Mouse (Mus musculus) CH12F3 (cell line): ENCODE results near the gene Ly9.

Experiments used
- in situ Hi-C: fragments of 300-500 bp; cut with MboI; formaldehyde crosslinking; loops from 2 replicates; pipeline ENCODE4 v1.14.3; 2020; ENCODE audit warnings: low sequenced_read_pairs

The Ly9 gene

DNA sequence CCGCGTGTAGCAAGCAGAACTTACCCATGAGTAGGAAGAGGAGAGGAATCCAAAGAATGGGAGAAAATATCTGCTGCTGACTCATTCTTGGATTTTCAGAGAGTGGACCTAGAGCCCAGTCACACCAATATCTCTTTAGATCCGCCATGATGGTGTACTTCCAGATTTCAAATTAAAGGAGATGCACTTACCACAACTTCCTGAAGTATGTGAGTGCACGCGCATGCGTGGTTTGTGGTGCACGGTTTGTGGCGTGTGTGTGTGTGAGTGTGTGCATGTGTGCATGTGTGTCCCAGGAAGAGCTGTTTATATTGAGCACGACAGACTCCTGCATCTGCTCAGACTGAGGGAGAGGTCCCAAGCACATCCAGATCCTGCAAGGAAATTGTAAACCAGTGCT, at the start of gene Ly9:
Ly9 (minus strand) TSS at position 235 of the 400 bp plus-strand sequence.
- in situ Hi-C loops, result no loop called here

DNA sequence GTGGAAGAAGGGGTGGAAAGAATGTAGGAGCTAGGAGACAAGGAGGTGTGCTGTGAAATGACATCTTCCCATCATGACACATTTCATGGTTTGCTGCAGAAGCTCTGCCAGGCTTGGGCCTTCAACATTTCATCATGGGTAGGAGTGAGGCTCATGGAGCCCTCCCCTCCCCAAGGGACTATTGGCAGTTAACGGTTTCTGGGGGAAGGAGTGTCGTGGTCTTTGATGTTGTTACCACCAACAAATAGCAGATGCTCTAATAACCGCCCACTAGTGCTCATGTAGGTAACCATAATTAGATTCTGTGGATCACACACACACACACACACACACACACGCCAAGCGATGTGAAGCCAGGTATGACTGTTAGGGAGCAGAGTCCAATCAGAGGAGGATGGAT, 45.5 kb upstream of the Ly9 start, which contains the start of gene Slamf7:
Slamf7 (minus strand) TSS at position 302 of the 400 bp plus-strand sequence.
- in situ Hi-C loops, result no loop called here

DNA sequence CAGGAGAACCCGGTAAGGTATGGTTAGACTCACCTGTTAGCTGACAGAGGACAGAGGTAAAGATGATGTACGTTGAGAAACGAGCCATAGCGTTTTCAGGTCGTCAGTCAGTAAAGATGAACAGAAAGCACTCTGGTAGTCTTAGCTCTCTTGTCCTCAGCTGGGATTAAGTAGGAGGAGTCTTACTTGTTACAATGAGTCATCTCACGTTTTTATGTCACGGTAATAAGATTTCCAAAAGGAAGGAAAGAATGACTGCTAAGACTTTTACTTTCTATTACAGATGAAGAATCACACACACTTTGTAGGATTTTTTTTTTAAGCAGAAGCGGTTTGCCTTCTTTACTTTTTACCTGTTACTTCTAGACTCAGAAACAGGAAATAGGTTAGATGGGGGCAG, 41.6 kb upstream of the Ly9 start:
- in situ Hi-C loops, result no loop called here

DNA sequence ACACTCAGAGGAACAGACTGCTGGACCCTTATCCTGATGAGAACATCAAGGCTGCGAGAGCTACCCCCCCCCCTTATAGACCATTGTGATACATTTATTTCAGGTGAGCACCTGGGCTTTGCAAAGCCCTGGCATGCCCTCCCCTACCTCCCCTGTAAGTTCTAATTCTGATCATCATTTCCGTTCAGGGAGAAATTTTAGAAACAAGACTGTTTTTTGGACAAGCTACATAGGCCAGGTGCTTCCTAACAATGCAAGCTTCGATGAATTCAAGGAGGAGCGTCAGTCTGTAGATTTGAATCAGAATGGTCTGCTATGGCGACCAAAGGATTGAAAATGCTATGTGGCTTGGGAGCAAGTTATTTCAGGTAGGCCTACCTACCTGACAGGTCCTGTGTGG, 40.5 kb upstream of the Ly9 start:
- in situ Hi-C loops, result no loop called here

DNA sequence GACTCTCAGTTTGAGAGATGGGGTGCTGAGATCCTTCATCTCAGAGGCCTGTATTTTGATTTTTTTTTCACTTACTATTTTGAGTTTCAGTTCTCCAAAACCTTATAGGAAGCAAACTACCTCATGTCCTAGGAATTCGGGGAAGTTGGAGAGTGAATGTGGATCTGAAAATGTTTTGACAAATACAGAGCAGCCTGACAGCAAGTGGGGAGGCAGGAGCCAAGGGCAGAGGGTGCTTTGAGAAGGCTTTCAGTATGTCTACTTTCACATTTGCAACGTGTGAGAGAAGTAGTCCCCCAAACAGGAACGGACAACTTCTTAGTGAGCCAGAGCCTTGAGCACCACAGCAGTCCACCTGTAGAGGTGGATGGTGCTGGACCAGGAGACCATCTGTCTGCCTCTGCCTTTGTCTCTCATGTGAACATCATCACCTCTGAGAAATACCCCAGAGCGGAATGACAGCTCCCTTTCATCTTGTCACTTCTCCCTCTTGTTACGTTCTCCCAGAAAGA, 39.3 kb upstream of the Ly9 start:
- in situ Hi-C loops, result no loop called here

DNA sequence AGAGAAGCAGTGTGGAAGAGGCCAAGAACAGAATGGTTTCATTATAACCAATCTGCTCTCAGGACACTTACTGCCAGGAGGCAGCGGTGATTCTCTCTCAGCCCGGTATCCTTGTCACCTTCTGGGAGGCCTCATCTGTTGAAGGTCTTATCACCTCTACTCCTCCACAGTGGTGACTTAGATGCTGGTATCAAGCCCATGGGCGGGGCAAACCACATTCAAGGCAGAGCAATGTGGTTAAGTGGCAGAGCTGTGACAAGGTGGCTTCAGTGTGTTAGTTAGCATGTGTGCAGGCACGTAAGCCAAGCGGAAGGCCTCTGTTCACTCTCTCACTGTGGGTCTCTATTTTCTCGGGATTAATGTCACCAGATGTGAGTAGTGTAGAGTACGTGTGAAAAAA, 36.4 kb upstream of the Ly9 start:
- in situ Hi-C loops, result no loop called here

DNA sequence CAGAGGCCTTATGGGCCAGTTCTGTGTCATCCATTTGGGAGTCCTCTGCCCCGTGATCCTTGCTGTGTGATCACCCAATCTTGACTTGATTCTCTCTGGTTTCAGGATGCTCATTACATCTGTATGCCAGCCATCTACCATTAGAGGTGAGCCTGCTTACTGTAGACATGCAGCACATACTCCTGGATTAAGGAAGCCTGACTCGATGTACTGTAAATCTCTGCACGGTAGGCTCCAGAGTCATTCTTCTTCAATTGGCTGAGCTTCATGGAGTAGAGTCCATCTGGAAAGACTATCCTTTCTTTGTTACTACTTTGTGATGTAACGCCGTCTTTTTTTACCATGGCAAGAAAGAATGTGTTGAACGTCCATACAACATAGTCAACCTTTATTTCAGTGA, 33.6 kb upstream of the Ly9 start:
- in situ Hi-C loops, result no loop called here

DNA sequence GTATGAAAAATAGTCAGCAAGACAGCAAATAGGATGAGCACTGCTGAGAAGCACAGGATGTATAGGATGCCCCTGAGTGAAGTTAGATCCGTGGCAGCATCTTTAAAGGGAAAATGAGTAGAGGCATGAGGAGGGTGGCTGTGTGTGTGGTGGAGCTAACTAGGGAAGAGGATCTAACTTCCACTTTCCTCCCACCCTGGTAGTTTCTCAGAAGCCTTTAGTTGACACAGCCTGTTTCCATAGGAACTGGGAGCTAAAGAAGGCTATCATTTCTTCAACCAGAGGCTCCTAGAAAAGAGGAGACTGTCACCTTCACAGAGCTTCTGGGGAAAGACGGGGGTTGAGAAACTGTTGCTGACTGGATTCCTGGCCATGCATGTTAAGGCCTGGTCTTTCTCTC, 31.5 kb upstream of the Ly9 start:
- in situ Hi-C loops, result no loop called here

DNA sequence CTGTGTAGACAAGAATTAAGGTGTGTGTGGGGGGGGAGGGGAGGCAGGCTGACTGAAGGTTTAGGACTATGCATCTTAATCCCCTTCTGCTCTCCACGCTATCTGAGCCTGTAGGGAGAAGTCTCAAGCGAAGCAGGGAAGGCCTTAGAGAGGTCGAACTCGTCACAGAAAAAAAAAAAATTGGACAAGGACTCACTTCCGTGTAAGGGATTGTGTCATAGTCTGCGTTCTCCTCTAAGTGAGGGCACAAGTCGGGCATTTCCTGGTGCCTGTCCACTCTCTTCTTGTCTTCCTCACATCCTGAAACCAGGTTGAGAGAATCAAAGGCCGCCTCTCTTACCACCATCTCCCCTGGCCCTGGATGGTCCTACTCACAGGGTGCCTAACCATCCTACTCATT, 29.9 kb upstream of the Ly9 start:
- in situ Hi-C loops, result no loop called here

DNA sequence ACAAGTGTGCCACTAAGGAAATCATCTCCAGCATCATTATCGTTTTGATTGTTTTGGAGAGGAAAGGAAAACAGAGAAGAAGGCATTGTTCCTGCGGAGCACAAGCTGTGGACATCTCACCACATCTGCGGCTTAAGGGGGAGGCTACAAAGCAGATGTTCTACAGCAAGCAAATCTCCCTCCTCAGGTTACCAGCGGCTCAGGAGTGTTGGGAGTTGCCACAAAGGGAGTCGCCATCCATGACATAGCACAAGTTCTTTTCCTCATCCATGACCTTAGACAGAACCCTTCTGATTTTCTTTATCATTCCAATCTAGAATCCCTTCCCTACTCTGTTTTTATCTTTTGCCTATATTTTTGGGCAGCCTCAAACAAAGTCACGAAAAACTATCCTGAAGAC, 28.5 kb upstream of the Ly9 start:
- in situ Hi-C loops, result no loop called here

DNA sequence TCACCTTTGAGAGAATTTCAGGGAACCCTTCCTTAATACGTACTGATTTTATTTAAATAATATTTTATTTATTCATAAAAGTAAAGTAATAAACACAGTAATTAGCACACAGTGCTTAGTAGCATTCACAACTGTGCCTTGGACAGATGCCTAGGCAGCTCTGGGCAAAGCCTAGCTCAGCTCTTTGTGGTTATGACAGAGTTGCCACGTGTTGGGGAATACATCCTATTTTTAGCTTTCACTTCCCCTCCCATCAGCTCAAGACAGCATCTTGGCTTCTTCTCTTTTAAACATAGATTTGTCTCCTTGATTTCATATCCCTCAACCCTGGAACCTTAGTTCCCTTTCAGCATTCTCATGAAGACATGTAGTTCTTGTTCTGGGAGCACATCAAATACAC, 24.2 kb upstream of the Ly9 start:
- in situ Hi-C loops, result no loop called here

DNA sequence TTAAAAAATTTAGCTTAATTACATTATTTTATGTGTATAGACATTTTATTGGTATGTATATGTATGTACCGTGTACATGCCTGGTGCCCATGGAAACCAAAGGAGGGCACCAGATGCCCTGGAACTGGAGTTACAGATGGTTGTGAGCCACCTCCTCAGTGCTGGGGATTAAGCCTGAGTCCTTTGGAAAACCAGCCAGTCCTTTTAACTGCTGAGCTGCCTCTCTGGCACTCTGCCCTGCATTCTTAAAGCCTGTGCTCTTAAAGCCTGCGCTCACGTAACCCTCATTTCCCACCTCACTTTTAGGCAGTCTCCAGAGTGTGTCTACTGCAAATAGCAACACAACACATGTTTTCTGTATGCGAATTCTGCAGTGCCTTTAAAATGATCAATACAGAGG, 23.7 kb upstream of the Ly9 start:
- in situ Hi-C loops, result no loop called here

DNA sequence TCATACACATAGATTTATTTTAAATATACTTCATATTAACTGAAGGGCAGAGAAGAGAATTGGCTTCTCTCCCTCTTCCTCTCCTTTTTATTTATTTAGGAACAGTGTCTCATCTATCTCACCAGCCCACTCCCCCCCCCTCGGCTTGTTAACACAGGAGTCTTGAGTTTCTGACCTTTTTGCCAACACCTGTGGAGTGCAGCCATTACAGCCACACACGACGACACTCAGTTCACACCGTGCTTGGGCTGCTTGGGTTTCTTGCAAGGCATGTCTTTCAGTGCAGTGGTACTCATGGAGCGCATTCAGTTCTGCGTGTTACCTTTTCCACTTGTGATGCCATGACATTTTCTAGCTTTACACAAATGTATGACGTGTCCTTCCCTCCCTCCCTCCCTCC, 22.8 kb upstream of the Ly9 start:
- in situ Hi-C loops, result no loop called here

DNA sequence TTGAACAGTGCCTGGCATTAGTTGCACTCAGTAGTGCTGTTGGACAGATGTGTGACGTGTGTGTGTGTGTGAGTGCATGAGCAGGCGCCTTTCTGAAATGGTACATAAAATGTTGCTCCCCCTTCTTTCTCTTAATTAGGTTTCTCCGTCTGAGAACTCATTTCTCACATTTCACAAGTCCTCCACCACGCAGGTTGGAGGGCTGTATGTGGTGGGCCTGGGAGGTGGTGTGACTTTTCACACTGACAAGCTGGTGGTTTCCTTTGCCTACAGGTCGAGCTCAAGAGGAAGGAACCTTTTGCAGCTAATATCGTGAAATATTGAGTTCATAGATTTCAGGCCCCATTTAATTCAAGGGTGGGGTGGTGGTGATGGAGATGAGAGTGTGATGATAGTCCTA, 22.0 kb upstream of the Ly9 start:
- in situ Hi-C loops, result no loop called here

DNA sequence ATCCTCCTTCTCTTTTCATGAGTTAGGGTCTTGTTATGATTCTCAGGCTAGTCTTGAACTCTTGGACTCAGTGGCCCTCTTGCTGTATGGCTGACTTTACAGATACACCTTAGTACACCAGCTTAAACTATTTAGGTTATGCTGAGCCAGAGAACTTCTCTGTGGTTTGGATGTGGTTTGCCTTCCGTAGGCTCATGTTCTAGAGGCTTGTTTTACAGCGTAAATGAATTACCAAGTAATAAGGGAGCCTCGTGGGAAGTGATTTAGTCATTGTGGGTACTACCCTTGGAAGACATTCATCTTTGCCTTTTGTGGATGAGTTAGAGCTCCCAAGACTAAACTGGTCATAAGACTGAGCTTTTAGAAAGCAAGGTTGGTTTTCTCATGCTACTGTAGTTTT, 20.6 kb upstream of the Ly9 start:
- in situ Hi-C loops, result no loop called here

DNA sequence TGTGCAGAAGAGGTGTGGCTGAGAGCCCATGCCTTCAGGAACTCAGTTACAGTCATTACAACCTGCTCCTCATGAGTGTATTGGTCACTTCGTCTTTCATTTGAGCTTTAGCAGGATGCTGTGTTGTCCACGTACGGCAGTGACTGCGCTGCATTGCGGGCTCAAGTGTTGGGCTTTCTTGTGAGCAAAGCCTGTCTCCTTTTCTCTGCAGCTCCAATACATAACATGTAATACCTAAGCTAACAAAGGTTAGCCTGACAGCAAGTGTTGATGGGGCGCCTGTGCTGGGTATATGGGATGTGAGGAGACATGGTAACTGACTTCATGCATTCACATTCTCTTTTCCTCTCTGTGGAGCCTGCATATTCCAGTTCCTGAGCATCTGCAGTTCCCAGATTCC, 12.9 kb upstream of the Ly9 start:
- in situ Hi-C loops, result no loop called here

DNA sequence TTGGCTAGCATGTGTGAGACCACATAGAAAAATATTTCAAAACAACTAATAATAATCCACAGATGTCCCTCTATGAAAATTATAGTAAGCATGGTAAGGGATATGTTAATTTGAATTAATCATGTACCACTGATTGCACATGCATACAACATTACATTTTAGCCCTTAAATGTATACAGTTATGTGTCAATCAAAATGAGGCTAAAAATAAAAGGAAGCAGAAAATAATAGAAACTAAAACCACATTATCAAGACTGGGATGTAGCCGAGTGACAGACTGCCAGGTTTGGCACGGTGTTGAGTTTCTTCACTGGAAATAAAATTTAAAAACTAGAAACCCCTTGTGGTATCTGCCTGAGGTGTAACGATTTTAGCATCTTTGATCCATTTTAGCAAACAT, 12.4 kb upstream of the Ly9 start:
- in situ Hi-C loops, result no loop called here

DNA sequence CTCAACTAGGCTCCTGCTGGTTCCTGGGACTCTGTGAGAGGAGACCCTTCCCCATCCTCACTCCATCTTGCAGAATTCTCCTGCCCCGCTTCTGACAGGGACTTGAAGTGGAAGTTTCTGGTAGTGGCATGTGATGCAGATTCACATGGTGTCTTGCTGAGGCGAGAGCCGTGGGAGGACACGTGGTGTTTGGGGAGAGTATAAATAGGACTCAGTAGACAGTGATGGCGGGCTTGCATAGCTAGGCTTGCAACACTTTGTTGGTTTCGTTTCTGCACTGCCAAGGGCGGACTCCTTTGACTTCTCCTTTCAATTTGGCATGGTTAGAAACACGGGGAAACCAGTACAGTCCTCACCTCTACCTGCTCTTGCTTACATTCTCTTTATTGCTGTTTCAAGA, 11.8 kb upstream of the Ly9 start:
- in situ Hi-C loops, result no loop called here

DNA sequence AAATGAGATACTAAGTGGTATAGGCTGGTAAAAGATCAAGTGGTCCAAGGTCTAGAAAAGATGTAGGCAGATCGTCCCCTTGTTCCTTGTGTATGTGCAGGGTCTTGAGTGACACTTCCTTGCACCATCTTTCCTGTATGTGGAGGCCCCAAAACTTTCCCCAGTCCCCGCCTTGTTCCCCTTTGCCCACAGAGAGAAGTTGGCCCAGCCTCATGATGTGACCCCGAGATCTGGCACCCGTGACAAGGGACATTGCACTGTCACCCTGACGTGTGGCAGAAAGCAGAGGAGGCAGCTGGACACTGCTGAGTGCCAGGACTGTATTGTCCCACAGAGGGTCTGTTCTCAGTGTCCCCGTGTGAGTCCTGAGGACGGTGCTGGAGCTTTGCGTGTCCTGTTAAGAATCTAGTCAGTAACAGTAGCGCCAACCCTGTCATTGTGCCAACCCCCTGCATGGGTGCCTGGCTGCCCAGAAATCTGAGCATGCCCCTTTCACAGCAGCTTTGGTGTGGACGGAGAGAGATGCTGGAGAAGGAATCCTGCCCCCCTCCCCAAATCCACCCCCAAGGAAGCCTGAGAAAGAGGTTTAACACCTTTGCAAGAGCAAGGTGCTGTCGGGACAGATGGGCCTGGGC, 9.8 kb upstream of the Ly9 start:
- in situ Hi-C loops, result no loop called here

DNA sequence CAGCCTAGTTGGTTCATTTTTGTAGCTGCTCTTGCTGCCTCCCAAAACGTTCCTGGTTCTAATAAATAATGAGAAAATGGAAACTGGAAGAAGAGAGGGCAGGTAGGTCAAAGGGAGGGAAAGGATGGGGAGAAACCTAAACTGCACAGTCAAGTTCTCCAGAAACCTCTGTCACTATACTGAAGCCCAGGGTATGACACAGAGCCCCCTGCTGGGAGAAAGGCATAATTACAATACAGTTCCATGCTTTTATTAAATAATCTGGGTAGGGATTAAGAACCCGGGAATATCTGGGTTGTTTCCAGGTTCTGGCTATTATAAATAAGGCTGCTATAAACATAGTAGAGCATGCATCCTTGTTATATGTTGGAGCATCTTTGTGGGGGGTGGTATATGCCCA, 6.8 kb upstream of the Ly9 start:
- in situ Hi-C loops, result no loop called here

DNA sequence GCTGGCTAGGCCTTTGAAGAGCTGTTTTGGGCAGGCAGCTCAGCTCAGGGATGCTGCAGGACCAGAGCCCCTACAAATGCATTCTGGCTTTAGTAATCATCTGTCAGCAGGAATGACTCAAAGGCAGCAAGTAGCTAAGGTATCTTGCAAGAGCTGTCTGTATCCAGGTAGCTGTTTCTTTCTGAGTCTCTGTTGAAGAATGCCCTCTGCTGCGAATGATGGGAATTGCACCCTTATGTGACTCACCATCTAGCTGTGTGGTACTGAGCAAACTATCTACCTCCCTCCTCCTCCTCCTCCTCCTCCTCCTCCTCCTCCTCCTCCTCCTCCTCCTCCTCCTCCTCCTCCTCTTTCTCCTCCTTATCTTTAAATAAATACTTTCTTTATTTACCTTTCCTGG, 3.6 kb upstream of the Ly9 start:
- in situ Hi-C loops, result no loop called here

DNA sequence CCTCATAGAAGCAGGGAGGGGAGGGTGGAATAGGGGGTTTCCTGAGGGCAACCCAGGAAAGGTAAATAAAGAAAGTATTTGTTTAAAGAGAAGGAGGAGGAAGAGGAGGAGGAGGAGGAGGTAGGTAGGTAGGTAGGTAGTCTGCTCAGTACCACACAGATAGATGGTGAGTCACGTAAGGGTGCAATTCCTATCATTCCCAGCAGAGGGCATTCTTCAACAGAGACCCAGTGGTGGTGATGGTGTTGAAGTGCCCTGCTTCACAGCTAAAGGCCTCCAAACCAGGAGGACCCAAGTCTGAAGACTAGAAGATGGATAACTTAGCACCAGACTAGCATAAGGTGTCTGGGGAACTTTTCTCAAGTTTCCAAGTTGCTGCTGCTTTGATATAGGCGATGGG, 2.8 kb upstream of the Ly9 start:
- in situ Hi-C loops, result no loop called here

DNA sequence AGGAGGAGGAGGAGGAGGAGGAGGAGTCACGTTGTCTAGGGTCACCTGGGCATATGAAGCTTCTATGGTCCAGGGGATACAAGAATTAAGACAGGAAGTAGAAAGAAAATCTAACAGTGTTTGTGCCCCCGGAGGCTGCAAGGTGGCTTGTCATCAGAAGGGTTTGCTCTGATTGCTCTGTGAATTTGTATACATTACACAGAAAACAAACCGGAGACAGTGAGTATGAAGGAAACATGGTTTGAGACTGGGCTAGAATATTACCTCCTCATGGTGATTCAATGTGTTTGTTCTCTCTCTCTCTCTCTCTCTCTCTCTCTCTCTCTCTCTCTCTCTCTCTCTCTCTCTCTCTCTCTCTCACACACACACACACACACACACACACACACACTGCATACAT, 554 bp downstream of the Ly9 start:
- in situ Hi-C loops, result no loop called here
